Mouse (Mus musculus) CD8-positive naive resting alpha-beta T cell, adult 2 months (primary cell): ENCODE results near the gene Gli2.

Experiments
- DNase-seq, 2 experiments: peaks; one replicate each; pipeline ENCODE4 v3.0.0; 2022; ENCODE audit warnings: low read depth in 2 of 2, low spot score in 2 of 2

Gene Gli2

GRCm38 (mm10) chr1:119001454-119002034 lies 51.9 kb downstream of the Gli2 start:
- DNase-seq: no peak

GRCm38 (mm10) chr1:118994482-118995105 lies 58.8 kb downstream of the Gli2 start:
- DNase-seq: no peak

GRCm38 (mm10) chr1:118993775-118994174 lies 59.6 kb downstream of the Gli2 start:
- DNase-seq: no peak

- no peak for DNase-seq
These were observed 65.1 kb downstream of the Gli2 start for GRCm38 (mm10) chr1:118988331-118988730.

- no peak for DNase-seq
These were observed 65.9 kb downstream of the Gli2 start for GRCm38 (mm10) chr1:118987538-118987937.

GRCm38 (mm10) chr1:118983389-118983788 lies 70.0 kb downstream of the Gli2 start:
- no peak for DNase-seq

GRCm38 (mm10) chr1:118982805-118983211 lies 70.6 kb downstream of the Gli2 start:
- DNase-seq: no peak

GRCm38 (mm10) chr1:118981943-118982804 lies 71.2 kb downstream of the Gli2 start:
- DNase-seq: no peak

GRCm38 (mm10) chr1:118980636-118981035 lies 72.8 kb downstream of the Gli2 start:
- DNase-seq: no peak

GRCm38 (mm10) chr1:118976596-118976995 lies 76.8 kb downstream of the Gli2 start:
- no peak for DNase-seq

- no peak for DNase-seq
These were observed 78.0 kb downstream of the Gli2 start for GRCm38 (mm10) chr1:118975376-118975775.

GRCm38 (mm10) chr1:118970068-118970467 lies 83.4 kb downstream of the Gli2 start:
- no peak for DNase-seq

GRCm38 (mm10) chr1:118969409-118969808 lies 84.0 kb downstream of the Gli2 start:
- no peak for DNase-seq

GRCm38 (mm10) chr1:118968661-118969179 lies 84.7 kb downstream of the Gli2 start:
- no peak for DNase-seq

GRCm38 (mm10) chr1:118967976-118968375 lies 85.4 kb downstream of the Gli2 start:
- no peak for DNase-seq

GRCm38 (mm10) chr1:118967281-118967680 lies 86.1 kb downstream of the Gli2 start:
- no peak for DNase-seq

- no peak for DNase-seq
These were observed 94.8 kb downstream of the Gli2 start for GRCm38 (mm10) chr1:118958644-118959043.

GRCm38 (mm10) chr1:118955791-118956190 lies 97.6 kb downstream of the Gli2 start:
- no peak for DNase-seq

GRCm38 (mm10) chr1:118954434-118955301 lies 98.8 kb downstream of the Gli2 start:
- no peak for DNase-seq

GRCm38 (mm10) chr1:118953031-118953430 lies 100.4 kb downstream of the Gli2 start:
- DNase-seq: no peak

- no peak for DNase-seq
These were observed 101.1 kb downstream of the Gli2 start for GRCm38 (mm10) chr1:118952318-118952717.
